Mouse (Mus musculus): Measurements from ENCODE around the gene Ercc8.

GRCm38 (mm10) chr13:108127130-108127529 is 31.4 kb upstream of the Ercc8 start:
- TF ChIP-seq POLR2A (IDR thresholded peaks at IDR 0.05; ENCODE audit: borderline replicate concordance, extremely low read depth, insufficient read depth, insufficient read length, poor library complexity, severe bottlenecking) (no peak), CTCF (IDR thresholded peaks at IDR 0.05; ENCODE audit: borderline replicate concordance, extremely low read depth, insufficient read depth, insufficient read length) (peak; percentile 71; the same call in 1 of the 2 replicates)

Measured in brain, embryonic 14.5 days (tissue).